Mouse (Mus musculus) T-cell, adult 2 months (primary cell): ENCODE data around the gene Bcl9.
A peak's percentile ranks its signal among the peaks of the same experiment; 100 is the strongest.

ENCODE experiments used
- DNase-seq: peaks from one replicate; pipeline ENCODE4 v3.0.0; 2022; ENCODE audit warnings: low spot score

Bcl9 gene

GRCm38 (mm10) chr3:97296941-97297552, 670 bp downstream of the Bcl9 start:
- peak; percentile 29 for DNase-seq

GRCm38 (mm10) chr3:97294334-97294733, 3.4 kb downstream of the Bcl9 start:
- DNase-seq, result peak; percentile 83

- no peak for DNase-seq
Measured at GRCm38 (mm10) chr3:97284878-97285277, 12.8 kb downstream of the Bcl9 start.

- no peak for DNase-seq
Measured at GRCm38 (mm10) chr3:97284056-97284455, 13.7 kb downstream of the Bcl9 start.

GRCm38 (mm10) chr3:97281426-97281825, 16.3 kb downstream of the Bcl9 start:
- DNase-seq, result no peak

DNA sequence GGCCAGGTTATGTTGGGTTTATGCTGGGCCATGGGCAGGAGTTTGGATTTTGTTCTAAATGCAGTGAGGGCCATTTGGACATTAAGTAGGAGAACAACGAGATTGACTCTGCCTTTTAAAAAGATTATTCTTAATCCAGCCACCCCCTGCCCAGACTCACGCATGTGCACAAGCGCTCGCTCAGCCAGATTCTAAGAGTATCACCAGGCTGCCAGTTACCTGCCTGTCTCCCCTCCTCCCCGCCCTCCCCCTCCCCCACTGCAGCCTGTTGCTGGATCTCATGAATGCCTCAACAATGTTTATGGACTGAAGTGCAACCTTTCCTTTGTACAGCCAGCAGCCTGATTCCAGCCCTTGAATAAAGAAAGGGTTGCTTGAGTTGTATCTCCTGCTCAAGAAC, 22.0 kb downstream of the Bcl9 start:
- no peak for DNase-seq

GRCm38 (mm10) chr3:97274516-97275230, 23.0 kb downstream of the Bcl9 start:
- no peak for DNase-seq

- peak; percentile 57 for DNase-seq
Measured at GRCm38 (mm10) chr3:97273876-97274275, 23.8 kb downstream of the Bcl9 start.

GRCm38 (mm10) chr3:97265667-97266415, 31.9 kb downstream of the Bcl9 start:
- DNase-seq, result no peak

DNA sequence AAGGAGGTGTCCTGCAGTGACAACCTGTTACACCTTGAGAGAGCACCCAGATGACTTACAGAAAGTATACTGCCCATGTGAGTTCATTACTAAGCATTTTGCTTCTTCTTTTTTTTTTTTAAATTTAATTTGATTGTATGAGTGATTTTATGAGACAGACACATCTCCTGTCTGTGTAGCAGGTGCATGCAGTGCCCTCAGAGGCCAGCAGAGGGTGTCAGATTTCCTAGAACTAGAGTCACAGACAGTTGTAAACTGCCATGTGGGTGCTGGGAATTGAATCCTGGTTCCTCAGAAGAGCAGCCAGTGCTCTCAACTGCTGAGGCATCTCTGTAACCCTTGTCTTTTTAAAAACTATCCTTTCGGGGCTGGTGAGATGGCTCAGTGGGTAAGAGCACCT, 35.5 kb downstream of the Bcl9 start:
- DNase-seq, result no peak

- no peak for DNase-seq
Measured at GRCm38 (mm10) chr3:97255706-97256339, 41.9 kb downstream of the Bcl9 start.

GRCm38 (mm10) chr3:97254861-97255465, 42.8 kb downstream of the Bcl9 start:
- no peak for DNase-seq

- no peak for DNase-seq
Measured at GRCm38 (mm10) chr3:97253823-97254600, 43.7 kb downstream of the Bcl9 start.

DNA sequence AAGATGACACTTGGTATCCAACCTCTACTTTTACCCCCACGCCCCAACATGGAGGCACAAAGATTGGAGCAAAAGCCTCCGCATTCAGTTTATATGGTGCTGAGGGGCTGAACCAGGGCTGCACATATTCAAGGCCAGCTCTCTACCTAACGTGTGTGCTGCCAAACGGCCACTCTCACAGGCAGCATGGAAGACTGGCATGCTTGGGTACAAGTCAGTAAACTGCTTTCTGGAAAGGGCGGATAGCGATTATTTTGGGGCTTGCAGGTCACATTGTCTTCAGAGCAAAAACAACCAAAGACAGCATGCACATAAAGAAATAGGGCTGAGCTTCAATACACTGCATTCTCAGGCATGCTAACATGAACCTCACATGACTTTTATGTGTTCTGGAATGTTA, 44.8 kb downstream of the Bcl9 start:
- no peak for DNase-seq

DNA sequence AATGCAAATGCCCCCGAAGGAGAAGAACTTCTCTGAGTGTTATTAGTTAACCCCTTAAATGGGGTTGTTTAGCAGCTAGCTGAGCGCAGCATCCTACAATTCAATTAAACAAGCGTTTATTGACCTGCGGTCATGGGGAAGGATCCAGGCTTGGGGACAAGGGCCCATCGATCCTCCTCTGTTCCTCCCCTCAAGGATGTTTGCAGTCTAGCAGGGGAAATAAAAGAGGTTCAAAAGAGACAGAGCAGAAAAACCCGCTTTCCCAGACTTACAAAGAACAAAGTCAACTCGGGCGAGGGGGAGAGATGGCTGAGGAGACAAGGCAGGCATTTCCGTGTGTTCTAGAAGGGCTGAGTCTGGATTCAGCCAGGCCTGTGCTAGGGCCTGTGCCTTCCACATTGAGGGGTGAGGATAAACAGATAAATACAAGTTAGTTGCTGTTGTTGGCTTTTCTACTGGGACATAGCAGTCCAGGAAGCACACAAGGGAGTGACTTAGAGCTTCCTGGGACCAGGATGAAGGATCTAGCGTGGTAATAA, 55.0 kb downstream of the Bcl9 start:
- no peak for DNase-seq

DNA sequence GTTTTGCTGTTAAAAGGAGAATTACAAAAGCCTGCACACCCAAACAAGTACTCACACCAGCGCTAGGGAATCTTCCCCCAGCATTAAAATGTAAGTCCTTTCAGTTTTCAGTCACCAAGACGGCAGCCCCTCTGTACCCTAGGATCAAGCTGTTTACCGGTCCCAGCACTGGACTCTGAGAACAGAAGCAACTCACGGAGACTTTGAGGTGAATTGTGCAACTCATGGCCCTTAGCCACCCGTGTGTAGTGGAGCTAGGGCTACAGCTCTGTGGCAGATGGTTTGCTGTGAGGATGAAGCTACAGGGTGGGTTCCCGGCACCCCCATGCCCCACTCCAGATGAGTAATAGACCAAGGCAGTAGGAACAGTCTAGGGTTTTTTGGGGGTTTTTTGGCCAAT, 55.9 kb downstream of the Bcl9 start:
- no peak for DNase-seq

DNA sequence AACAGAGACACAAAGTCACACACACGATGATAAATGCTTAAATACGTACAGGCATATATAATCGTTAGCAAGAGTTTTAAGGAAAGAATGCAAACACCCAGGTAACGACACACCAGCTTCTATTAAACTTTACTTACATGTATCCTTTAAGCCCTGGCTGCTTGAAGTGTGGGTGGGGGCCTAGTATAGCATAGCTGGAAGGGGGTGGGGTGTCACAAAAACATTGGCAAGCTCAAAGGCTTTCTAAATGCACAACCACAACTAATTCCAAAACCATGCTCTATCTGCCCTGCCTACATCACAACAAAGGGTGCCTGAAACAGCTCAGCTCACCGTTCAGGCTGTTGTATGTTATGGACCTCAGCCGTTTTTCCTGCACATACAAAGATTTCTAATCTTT, 57.9 kb downstream of the Bcl9 start:
- DNase-seq, result no peak

GRCm38 (mm10) chr3:97239316-97239715, 58.4 kb downstream of the Bcl9 start:
- DNase-seq, result no peak

DNA sequence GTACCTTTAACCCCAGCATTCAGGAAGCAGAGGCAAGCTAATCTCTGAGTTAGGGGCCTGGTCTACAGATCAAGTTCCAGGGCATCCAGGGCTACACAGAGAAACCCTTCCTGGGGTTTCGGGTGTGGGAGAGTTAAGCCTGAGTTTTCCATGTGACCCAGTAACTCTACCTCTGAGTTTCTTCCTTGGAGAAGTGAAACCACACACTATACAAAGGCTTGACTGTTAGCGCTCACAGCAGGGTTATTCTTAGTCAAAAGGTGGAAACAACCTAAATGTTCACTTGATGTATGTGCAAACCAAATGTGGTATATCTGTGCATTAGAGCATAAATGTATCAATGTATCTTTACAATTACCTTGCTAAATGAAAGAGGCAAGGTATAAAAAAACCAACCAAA, 59.2 kb downstream of the Bcl9 start:
- DNase-seq, result no peak

DNA sequence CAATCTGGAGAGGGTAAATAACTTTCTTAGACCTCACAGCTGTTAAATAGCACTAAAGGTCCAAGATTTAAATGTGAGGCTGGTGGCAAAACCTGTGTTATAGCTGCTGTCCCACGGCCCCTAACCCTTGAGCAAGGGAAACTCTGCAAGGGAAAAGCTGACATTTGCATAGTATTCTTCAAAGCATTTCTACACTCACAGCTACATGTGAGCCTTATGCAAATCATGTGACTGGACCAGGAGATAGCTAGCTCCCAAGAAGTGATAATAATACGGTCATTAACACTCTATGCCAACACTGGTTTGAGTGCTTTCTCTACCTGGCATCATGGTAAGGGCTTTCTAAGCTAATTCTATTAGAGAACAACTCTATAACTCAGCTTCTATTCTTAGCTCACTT, 60.3 kb downstream of the Bcl9 start:
- no peak for DNase-seq

DNA sequence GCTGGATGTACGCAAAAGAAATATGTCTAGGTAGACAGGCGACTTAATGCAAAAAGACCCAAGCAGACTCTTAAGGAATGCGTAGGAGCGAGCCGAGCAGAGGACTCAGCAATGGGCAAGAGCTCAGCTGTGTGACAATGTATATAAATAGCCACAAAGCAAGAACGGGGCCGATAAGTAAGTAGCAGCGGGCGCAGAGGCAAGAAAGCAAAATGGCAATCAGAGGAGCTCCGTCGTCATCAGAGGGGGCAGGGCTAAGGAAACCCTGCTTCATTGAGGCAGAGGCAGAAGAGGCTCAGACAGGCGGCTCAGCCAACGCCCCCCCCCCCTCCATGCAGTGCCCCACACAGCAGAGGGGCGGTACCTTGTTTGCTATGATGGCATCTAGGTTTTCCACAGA, 62.9 kb downstream of the Bcl9 start:
- no peak for DNase-seq
